Mouse (Mus musculus) midbrain, embryonic 12.5 days (tissue): ENCODE data around the gene Pqlc2. TPM values are rescaled to one million over a fixed set of nuclear protein-coding genes. Genes with fewer than 3 reads are reported as not detected.

Experiments
- ATAC-seq: fragments of 200-750 bp; cut with Nextera tagmentation; 2 replicates; pipeline ENCODE4 v1.8.0; 2017; ENCODE audit warnings: low read depth, moderate TSS enrichment, moderate library complexity; ENCODE audit not compliant: low FRiP score
- H3K27ac ChIP-seq: fragments of 300-500 bp; sonication (generic); replicated peaks from 2 replicates; pipeline ENCODE4 v1.5.1; 2016; ENCODE audit warnings: mild to moderate bottlenecking
- H3K27me3 ChIP-seq: fragments of 300-500 bp; sonication (generic); 2 replicates; pipeline ENCODE4 v1.6.1; 2016; ENCODE audit warnings: mild to moderate bottlenecking
- H3K36me3 ChIP-seq: fragments of 300-500 bp; sonication (generic); 2 replicates; pipeline ENCODE4 v1.6.1; 2016
- H3K4me1 ChIP-seq: fragments of 300-500 bp; sonication (generic); 2 replicates; pipeline ENCODE4 v1.6.1; 2016
- H3K4me2 ChIP-seq: fragments of 300-500 bp; sonication (generic); replicated peaks from 2 replicates; pipeline ENCODE4 v1.6.1; 2016; ENCODE audit warnings: mild to moderate bottlenecking, moderate library complexity
- H3K4me3 ChIP-seq: fragments of 300-500 bp; sonication (generic); 2 replicates; pipeline ENCODE4 v1.5.1; 2016; ENCODE audit warnings: mild to moderate bottlenecking
- H3K9ac ChIP-seq: fragments of 300-500 bp; sonication (generic); replicated peaks from 2 replicates; pipeline ENCODE4 v1.6.1; 2016; ENCODE audit warnings: mild to moderate bottlenecking, moderate library complexity
- H3K9me3 ChIP-seq: fragments of 300-500 bp; sonication (generic); 2 replicates; pipeline ENCODE4 v1.6.1; 2016; ENCODE audit warnings: mild to moderate bottlenecking
- WGBS: fragments of 180-500 bp; shearing (Covaris S2); methylation state at CpG from one replicate; pipeline ENCODE4 v1.1.7; 2016; 5-methylcytosine and 5-hydroxymethylcytosine counted together
- polyA plus RNA-seq: library from polyadenylated mRNA; unstranded; fragments of >200 nt; fragmentation: Nextera tagmentation; extraction: Ambion mirVana; gene quantifications from 2 replicates; pipeline ENCODE4 v1.2.1, GENCODE M21; 2016

The Pqlc2 gene
- polyA plus RNA-seq, 1 experiment from 2014 or later = 14.1 TPM

DNA sequence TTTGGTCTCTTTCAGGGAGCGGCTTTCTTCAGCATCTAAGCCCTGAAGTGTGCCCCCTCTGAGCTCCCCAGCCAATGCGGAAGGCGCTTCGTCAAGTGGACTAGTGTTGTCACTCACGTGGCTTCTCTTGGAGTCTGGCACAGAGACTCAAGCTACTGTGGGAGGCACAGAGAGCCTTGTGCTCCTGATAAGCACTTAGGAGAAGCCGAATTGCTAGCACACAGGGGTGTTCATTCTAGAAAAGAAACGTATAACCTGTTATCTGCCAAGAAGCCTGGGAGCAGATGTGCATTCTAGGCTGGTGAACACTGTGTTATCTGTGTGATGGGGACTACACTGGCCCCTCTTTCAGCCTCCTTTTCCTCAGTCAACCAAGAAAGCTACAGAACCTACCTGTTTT is 25.0 kb upstream of the Pqlc2 start:
- Histone ChIP-seq H3K27me3 (peaks cover 37% of the 10 kb centered on the region), H3K27ac (no peak overlapping the region), H3K9ac (no peak overlapping the region), H3K9me3 (no peaks in the 10 kb centered on the region), H3K4me3 (no peak overlapping the region), H3K4me1 (0 out of 2 replicates have a peak, but pooled peaks cover 3% of the 10 kb centered on the region), H3K36me3 (no peaks in the 10 kb centered on the region), H3K4me2 (no peak overlapping the region)
- ATAC-seq = no peak
- 76% methylated on average over 7 of the region's 7 CpGs for WGBS

- Histone ChIP-seq H3K36me3 (no peaks in the 10 kb centered on the region), H3K9me3 (no peaks in the 10 kb centered on the region), H3K27me3 (peaks cover 37% of the 10 kb centered on the region), H3K4me2 (no peak overlapping the region), H3K4me3 (no peak overlapping the region), H3K9ac (no peak overlapping the region), H3K4me1 (0 out of 2 replicates have a peak, but pooled peaks cover 3% of the 10 kb centered on the region), H3K27ac (no peak overlapping the region)
- WGBS = 84% methylated on average over 6 of the region's 9 CpGs
- ATAC-seq = no peak
Observed at GRCm38 (mm10) chr4:139334631-139335295, 24.3 kb upstream of the Pqlc2 start.

GRCm38 (mm10) chr4:139330605-139331004 is 20.1 kb upstream of the Pqlc2 start:
- ATAC-seq = no peak
- H3K27ac ChIP-seq = no peak overlapping the region
- 7% methylated on average over 10 of the region's 10 CpGs for WGBS

DNA sequence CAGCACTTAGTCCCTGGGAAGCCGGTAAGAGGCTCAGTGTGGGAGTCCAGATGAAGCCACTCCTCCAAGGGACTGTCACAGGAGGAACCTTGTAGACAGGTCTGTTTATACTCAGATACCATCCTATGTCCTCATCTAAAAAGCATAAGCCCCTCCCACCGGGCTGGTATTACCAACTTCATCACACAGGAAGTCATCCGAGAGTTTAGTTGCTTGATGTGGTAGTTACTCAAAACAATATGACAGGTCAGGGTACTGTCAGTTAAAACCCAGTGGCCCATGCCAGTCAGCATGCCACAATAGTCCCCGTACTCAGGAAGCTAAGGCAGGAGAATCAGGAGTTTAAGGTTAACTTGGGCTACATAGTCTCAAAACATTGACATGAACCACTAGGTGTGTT is 9.2 kb upstream of the Pqlc2 start:
- no peak overlapping the region for H3K4me3 ChIP-seq
- no peaks in the 10 kb centered on the region for H3K9me3 ChIP-seq
- no peak overlapping the region for H3K27ac ChIP-seq
- no peaks in the 10 kb centered on the region for H3K27me3 ChIP-seq
- H3K36me3 ChIP-seq = peaks cover 43% of the 10 kb centered on the region
- H3K4me1 ChIP-seq = no peaks in the 10 kb centered on the region
- ATAC-seq = no peak
- 92% methylated on average over 4 of the region's 4 CpGs for WGBS
- H3K9ac ChIP-seq = no peak overlapping the region
- H3K4me2 ChIP-seq = no peak overlapping the region

More at GRCm38 (mm10) chr4:139330605-139331004, 20.1 kb upstream of the Pqlc2 start:
- H3K36me3 ChIP-seq = no peaks in the 10 kb centered on the region
- peak overlapping the region; percentile 17 for H3K4me3 ChIP-seq
- H3K4me1 ChIP-seq = no peaks in the 10 kb centered on the region
- peaks cover 19% of the 10 kb centered on the region; the same call in 1 of the 2 replicates for H3K27me3 ChIP-seq
- H3K9ac ChIP-seq = no peak overlapping the region
- peak overlapping the region; percentile 33; the same call in 1 of the 2 replicates for H3K4me2 ChIP-seq
- H3K9me3 ChIP-seq = no peaks in the 10 kb centered on the region

GRCm38 (mm10) chr4:139318449-139318848 is 7.9 kb upstream of the Pqlc2 start:
- no peaks in the 10 kb centered on the region for H3K4me1 ChIP-seq
- H3K9ac ChIP-seq = no peak overlapping the region
- WGBS = 93% methylated on average over 11 of the region's 11 CpGs
- H3K4me2 ChIP-seq = no peak overlapping the region
- ATAC-seq = no peak
- H3K4me3 ChIP-seq = no peak overlapping the region
- H3K9me3 ChIP-seq = no peaks in the 10 kb centered on the region
- H3K27ac ChIP-seq = no peak overlapping the region
- H3K36me3 ChIP-seq = peaks cover 51% of the 10 kb centered on the region
- no peaks in the 10 kb centered on the region for H3K27me3 ChIP-seq

GRCm38 (mm10) chr4:139312632-139313031 is 2.1 kb upstream of the Pqlc2 start:
- Histone ChIP-seq H3K27ac (no peak overlapping the region), H3K9me3 (no peaks in the 10 kb centered on the region), H3K27me3 (peaks cover 18% of the 10 kb centered on the region; the same call in 1 of the 2 replicates), H3K4me3 (no peak overlapping the region), H3K4me1 (peaks cover 18% of the 10 kb centered on the region), H3K9ac (no peak overlapping the region), H3K36me3 (peaks cover 32% of the 10 kb centered on the region), H3K4me2 (no peak overlapping the region)
- no peak for ATAC-seq
- 54% methylated on average over 4 of the region's 4 CpGs for WGBS

DNA sequence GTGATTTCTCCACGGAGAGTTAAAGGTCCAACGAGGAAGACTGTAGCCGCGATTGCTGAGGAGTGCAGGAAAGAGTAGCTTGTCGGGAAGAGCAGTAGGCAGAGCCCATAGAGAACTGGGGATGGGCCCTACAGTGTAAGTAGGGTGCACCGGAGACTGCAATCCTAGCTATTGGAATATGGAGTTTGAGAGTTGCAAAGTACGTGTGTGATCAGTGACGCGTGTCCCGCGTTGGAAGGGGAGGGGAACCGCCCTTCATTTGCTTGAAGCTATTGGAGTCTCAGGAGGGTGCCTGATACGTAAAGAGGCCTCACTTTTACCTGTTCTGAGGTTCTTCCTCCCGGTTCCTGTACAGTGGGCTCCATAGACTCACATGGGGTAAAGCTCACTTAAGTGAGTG is 1.2 kb upstream of the Pqlc2 start:
- peak overlapping the region; percentile 88 for H3K9ac ChIP-seq
- no peak for ATAC-seq
- WGBS = 26% methylated on average over 14 of the region's 14 CpGs
- H3K4me1 ChIP-seq = peaks cover 18% of the 10 kb centered on the region
- peaks cover 24% of the 10 kb centered on the region for H3K36me3 ChIP-seq
- H3K27ac ChIP-seq = no peak overlapping the region
- H3K9me3 ChIP-seq = no peaks in the 10 kb centered on the region
- H3K27me3 ChIP-seq = peaks cover 18% of the 10 kb centered on the region; the same call in 1 of the 2 replicates
- H3K4me3 ChIP-seq = peak overlapping the region; percentile 88
- peak overlapping the region; percentile 92 for H3K4me2 ChIP-seq

DNA sequence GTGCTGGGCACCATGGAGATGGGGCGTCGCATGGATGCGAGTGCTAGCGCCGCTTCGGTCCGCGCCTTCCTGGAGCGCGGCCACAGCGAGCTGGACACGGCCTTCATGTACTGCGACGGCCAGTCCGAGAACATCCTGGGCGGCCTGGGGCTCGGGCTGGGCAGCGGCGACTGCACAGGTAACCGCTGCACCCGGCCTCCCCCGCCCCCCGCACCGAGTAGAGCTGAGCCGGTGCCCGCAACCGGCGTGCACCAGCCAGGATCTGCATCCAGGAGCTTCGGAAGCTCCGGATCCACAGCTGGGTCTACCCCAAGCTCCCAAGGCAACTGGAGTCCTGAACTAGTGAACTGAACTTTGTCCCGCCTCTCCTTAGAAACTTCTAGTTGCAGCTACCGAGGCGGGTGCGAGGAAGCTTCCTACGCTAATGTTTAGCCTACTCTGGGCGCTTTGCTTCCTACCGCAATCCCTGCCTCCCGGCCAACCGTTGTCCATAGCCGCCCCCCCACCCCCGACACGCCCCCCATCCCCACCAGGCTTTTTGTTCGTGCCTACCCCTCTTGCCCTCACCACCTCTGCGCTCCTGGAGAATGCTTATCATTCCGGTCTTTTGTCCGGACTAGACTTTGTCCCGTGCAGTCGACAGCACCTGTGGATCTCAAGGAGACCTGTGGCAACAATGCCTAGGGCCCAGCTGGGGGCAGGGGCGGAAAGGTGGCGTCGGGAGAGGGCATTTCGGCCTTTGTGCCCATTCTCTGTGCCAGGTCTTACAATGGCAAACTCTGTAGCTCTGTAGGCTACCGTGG is 592 bp upstream of the Pqlc2 start:
- under 1% methylated on average over 51 of the region's 53 CpGs for WGBS
- Histone ChIP-seq H3K4me1 (peaks cover 18% of the 10 kb centered on the region), H3K27ac (peak overlapping the region; percentile 50; the same call in 1 of the 2 replicates)

GRCm38 (mm10) chr4:139309651-139310050 is 857 bp downstream of the Pqlc2 start:
- H3K9ac ChIP-seq = peak overlapping the region; percentile 88; the same call in 1 of the 2 replicates
- WGBS = 29% methylated on average over 6 of the region's 6 CpGs
- H3K27me3 ChIP-seq = peaks cover 18% of the 10 kb centered on the region; the same call in 1 of the 2 replicates
- peaks cover 7% of the 10 kb centered on the region for H3K36me3 ChIP-seq
- no peak for ATAC-seq
- no peaks in the 10 kb centered on the region for H3K9me3 ChIP-seq
- peak overlapping the region; percentile 88 for H3K4me3 ChIP-seq
- no peak overlapping the region for H3K27ac ChIP-seq
- peaks cover 18% of the 10 kb centered on the region for H3K4me1 ChIP-seq
- H3K4me2 ChIP-seq = peak overlapping the region; percentile 92

More for the DNA sequence above, 592 bp upstream of the Pqlc2 start:
- peak overlapping the region; percentile 92 for H3K4me2 ChIP-seq
- H3K9me3 ChIP-seq = no peaks in the 10 kb centered on the region
- ATAC-seq = no peak; the same call in 1 of the 2 replicates
- peaks cover 18% of the 10 kb centered on the region; the same call in 1 of the 2 replicates for H3K27me3 ChIP-seq
- peaks cover 21% of the 10 kb centered on the region for H3K36me3 ChIP-seq
- H3K4me3 ChIP-seq = peak overlapping the region; percentile 88
- H3K9ac ChIP-seq = peak overlapping the region; percentile 88

DNA sequence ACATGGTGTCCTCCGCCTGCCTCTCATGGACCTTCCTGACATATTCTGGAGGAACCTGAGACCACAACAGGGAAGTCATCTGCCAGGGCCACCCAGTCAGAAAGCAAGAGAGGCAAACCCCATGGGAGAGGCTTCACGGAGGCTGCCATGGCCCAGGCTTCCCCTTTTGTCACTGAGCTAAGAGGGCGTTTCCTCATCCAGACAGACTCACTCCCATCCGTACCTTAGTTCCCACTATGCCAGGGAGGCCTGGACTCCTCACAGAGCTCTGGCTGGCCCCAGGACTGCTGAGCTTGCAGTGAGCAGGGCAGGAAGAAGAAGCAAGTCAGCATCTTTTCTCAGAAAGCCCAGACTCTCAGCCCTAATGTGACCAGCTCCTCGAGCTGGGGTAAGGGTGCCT is 2.6 kb downstream of the Pqlc2 start:
- no peak overlapping the region for H3K4me3 ChIP-seq
- H3K9me3 ChIP-seq = no peaks in the 10 kb centered on the region
- H3K27ac ChIP-seq = no peak overlapping the region
- no peak for ATAC-seq
- 0 out of 2 replicates have a peak overlapping the region, but pooled peaks have one; percentile 4 for H3K9ac ChIP-seq
- H3K4me2 ChIP-seq = no peak overlapping the region
- H3K27me3 ChIP-seq = peaks cover 18% of the 10 kb centered on the region; the same call in 1 of the 2 replicates
- peaks cover 18% of the 10 kb centered on the region for H3K4me1 ChIP-seq
- WGBS = 88% methylated on average over 5 of the region's 5 CpGs
- H3K36me3 ChIP-seq = no peaks in the 10 kb centered on the region

DNA sequence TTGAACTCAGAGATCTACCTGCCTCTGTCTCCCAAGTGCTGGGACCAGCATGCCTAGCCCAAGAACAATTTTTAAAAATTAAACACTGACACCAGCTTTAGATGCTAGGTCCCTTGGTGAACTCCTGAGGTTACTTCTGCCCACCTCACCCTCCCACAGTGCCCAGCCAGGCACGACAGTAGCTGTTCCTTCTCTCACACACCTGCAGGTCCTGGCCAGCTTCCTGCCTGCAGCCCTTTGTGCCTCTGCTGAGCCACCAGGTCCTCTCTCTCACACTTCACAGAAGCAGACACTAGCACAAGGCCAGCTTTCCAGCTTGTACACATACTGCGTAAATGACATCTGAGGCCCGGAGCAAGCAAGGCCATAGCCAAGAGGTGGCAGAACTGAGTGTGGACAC is 5.0 kb downstream of the Pqlc2 start:
- Histone ChIP-seq H3K4me3 (no peak overlapping the region), H3K9me3 (no peaks in the 10 kb centered on the region), H3K4me2 (no peak overlapping the region), H3K36me3 (peaks cover 8% of the 10 kb centered on the region; the same call in 1 of the 2 replicates), H3K9ac (no peak overlapping the region), H3K27ac (no peak overlapping the region), H3K27me3 (0 out of 2 replicates have a peak, but pooled peaks cover 8% of the 10 kb centered on the region), H3K4me1 (peaks cover 5% of the 10 kb centered on the region)
- WGBS = 94% methylated on average over 3 of the region's 3 CpGs
- no peak for ATAC-seq

DNA sequence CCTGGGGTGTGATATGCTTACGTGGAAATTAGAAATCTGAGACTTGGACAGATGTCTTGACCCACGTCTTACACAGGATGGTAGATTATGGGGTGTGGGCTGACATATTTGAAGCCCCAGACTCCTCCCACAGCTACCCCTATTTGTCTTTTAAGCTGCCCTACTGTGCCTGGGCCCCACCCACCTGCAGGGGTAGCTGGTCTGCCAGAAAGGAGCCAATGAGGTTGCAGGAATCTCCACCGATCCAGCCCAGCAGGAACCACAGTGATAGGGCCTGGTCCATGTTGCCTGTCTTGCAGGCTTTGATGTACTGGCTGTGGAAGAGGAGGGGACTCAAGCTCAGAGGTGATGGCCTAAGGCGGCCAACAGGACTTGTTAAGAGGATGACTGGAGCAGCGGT is 8.3 kb downstream of the Pqlc2 start:
- H3K9me3 ChIP-seq = no peaks in the 10 kb centered on the region
- ATAC-seq = no peak
- H3K4me3 ChIP-seq = no peak overlapping the region
- peaks cover 13% of the 10 kb centered on the region; the same call in 1 of the 2 replicates for H3K36me3 ChIP-seq
- H3K4me2 ChIP-seq = no peak overlapping the region
- H3K27me3 ChIP-seq = no peaks in the 10 kb centered on the region
- WGBS = 65% methylated on average over 5 of the region's 5 CpGs
- no peak overlapping the region for H3K9ac ChIP-seq
- no peaks in the 10 kb centered on the region for H3K4me1 ChIP-seq
- H3K27ac ChIP-seq = no peak overlapping the region
